Mouse (Mus musculus): ENCODE measurements around the gene Vtcn1. TPM values are rescaled to one million over a fixed set of nuclear protein-coding genes. Genes with fewer than 3 reads are reported as not detected.

The Vtcn1 gene
- total RNA-seq, 4 experiments from 2014 or later: 0.22 to 0.75 (median 0.38) TPM

DNA sequence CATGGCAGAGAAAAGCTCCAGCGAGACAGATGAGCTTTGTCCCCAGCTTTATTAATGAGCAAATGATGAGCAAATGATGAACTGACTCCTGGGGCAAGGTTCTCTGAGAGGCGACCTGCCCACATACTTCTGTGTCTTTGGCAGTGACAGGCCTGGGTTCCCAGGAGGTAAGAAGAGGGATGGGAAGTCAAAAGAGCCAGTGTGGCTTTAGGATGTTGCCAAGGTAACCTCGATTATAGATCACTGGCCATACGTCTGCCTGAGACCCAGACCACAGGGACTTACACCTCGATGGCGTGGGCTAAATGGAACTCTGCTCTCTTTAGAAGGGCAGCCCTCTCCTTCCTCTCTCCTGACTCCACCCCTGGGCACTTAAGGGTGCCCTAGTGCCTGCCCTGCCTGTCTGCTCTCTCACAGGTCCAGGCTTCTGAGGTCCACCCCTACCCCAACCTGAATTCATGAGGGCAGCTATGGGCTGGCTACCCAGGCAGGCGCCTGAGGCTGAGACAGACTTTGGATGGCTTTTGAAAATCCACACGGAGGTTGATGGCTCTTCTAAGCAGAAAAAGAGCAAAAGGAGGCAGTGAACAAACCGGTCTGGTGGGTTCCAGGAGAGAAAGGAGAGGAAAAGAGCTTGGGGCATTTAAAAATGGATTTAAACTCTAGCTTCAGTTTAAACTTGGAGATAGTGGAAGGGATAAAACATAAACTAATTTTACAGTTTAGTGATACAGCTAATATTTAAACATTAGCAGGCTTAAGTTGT, 31.0 kb downstream of the Vtcn1 start:
- DNase-seq (ENCODE audit: low spot score): no peak

GRCm38 (mm10) chr3:100857139-100857538, 31.9 kb downstream of the Vtcn1 start:
- no peak for DNase-seq (ENCODE audit: low spot score)

DNA sequence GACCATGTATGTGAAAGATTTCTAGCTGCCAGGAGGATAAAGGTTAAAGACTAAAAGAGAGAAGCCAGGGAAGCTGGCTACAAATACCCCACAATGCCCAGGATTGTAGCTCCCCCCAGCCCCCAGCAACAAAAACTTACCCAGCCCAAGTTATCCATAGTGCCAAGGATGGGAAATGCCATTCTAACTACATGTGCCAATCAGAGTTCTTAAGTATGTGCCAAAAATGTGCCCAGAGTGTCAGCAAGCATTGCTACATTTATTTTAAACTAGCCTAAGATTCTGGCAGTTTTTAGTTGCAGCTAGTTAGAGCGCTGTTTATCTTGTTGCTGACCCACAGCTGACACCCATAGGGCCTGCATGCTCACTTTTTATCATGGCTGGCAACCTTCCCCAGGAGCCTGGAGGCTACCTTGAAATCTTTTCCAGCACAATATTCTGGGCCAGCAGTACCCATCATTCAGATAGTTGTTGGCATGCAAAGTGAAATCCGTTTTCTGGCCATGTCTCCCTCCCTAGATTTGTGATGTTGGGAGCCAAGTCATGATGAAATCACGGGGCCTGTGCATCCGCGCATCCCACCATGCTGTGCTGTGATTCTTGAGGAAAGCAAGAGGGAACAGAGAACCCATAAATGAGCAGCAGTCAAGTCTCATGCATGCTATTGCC, 33.2 kb downstream of the Vtcn1 start:
- DNase-seq (ENCODE audit: low spot score): no peak

DNA sequence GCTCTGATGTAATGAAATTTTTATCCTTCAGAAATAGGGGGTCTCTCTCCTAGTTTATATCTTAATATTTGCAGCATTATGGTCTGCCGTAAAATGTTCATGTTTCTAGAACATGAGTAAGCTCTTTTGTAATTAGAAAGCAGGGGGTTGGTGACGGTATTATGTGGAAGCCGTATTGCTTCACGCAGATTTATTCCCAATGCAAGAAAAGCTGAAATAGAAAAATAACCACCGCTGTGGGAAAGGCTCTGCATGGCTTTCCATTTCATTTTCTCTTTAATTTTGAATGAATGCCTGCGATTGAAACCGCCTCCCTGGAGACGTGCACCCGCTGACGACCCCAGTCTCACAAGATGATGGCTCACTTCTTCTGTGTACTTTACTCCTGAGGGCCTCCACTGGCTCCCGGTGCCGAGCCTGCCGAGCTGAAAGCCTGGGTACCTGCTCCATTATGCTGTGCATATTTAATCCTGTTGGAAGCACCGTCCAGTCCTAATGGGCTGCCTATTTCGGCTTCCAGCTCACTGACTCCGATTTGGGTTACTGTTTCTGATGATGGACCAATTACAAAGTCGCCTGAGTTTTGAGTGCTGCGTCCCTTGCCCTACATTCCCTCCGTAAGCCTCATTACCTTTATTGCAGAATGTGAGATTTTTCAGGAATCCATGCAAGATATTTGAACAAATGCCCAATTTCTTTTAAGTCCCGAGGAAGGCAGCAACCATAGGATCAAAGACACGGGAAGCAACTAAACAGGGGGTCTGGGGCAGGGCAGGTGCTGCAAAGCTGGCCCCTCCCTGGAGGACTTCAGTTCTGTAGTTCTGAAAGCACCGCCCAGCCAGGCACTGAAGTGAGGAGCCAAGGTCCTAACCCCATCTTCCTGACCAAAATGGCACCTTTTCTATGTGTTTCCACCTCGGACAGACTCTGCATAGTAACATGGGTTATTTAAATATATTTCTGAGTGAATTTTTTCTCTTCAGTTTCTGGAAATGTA, 36.3 kb downstream of the Vtcn1 start:
- no peak for DNase-seq (ENCODE audit: low spot score)

GRCm38 (mm10) chr3:100866946-100867345, 41.7 kb downstream of the Vtcn1 start:
- DNase-seq (ENCODE audit: low spot score): no peak

DNA sequence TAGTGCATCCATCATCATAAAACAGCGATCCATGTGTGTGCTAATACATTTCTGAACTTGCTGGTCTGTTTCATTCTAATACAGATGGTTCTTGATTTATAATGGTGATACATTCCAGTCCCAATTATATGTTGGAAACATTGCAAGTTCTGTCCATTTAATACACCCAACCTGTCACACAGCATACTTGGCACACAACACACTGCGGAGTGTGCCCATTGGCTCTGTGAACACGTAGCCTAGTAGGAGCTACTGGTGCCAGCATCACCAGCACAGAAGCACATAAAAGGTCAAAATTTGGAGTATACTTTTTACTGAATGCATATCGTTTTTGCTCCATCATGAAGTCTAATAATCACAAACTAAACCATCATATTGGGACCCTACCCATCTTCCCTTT, 51.8 kb downstream of the Vtcn1 start:
- DNase-seq (ENCODE audit: low spot score): no peak

DNA sequence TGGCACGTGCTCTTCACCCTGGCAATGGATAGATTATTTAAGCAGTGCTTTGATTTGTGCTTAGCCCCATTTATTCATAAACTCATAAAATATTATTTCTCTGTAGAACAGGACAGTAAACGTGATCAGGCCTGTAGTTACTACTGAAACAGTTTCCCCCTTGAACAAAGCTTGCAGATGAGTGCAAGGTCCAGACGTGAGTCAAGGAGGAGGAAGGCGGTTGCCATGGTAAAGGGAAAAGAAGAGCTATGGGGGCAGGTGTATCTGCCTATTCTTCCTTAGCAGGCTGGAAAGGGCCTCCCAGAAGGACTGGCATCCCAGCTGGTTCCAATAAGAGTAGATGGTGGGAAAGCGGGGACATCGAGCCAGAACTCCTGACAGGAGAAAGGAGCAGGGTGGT, 56.1 kb downstream of the Vtcn1 start:
- no peak for DNase-seq (ENCODE audit: low spot score)

DNA sequence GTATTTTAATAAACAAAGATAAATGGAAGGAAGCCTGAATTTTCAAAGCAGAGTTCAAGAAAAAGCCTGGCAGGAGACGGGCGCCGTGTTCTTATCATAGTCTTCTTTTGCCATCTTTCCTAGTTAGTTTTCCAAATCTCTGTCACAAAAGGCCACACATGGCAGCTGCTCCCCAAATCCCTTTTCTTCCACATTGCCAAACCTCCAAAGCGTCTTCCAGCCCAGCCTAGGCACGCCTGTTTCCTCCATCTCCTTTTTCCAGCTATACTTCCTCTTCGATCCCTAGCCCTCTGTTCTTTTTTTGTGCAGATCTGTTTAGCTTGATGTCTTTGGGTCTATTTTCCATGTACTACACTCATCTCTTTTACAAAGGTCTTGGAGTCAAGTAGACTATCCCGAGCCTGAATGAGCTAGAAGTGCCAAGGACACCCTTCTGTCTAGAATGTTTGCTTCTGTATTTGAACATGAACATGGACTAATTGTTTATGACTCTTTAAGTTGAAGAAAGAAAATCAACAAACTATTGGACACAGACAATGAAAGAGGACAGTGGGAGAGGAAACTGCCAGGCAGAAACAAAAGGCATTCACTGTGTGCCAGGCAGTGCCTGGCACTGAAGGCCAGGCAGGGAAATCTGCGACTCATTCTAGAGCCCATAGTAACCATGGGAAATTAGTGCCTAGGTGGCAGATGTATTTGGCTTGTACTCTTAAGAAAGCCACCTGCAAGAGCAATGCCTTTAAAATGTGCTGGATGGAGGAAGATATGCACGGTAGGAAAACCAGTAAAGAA, 56.8 kb downstream of the Vtcn1 start:
- DNase-seq (ENCODE audit: low spot score): no peak

GRCm38 (mm10) chr3:100889234-100889633, 64.0 kb downstream of the Vtcn1 start:
- DNase-seq (ENCODE audit: low spot score): no peak

GRCm38 (mm10) chr3:100890406-100890805, 65.1 kb downstream of the Vtcn1 start:
- no peak for DNase-seq (ENCODE audit: low spot score)

GRCm38 (mm10) chr3:100892383-100893335, 67.4 kb downstream of the Vtcn1 start:
- DNase-seq (ENCODE audit: low spot score): no peak

DNA sequence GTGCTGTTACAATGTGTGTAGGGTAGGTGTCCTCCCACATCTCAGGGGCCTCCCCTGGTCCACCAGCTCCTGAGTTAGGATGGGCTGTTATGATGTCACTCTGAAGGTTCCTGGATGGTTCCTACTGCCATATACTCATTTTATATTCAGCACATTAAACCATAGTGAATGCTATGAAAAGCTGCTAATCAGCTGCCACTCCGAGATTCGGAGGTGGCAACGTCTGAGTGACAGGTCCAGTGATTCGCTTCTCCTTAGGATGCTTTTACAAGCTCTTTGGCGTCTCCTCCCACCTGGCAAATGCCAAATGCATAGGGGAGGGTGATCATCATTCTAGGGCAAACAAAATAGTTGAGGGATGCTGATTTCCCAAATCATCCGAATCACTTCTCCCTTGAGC, 70.2 kb downstream of the Vtcn1 start:
- DNase-seq (ENCODE audit: low spot score): no peak

DNA sequence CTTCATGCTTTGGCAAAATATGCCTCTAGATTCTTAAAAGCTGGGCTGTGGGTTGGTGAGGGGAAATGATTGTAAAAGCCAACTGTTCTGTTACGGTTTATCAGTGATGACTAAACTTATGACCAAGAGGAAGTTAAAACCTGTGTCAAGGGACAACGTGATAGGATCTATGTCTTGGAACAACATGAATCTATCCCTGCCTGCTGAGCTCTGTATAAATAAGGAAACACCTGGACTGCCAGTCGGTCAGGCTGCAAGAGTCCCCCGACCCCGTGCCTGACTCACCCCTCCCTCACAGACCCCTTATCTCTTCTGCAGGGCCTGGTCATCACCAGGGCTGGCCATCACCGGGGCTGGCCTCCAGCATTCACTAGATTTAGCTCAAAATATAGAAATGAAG, 80.9 kb downstream of the Vtcn1 start:
- DNase-seq (ENCODE audit: low spot score): no peak

DNA sequence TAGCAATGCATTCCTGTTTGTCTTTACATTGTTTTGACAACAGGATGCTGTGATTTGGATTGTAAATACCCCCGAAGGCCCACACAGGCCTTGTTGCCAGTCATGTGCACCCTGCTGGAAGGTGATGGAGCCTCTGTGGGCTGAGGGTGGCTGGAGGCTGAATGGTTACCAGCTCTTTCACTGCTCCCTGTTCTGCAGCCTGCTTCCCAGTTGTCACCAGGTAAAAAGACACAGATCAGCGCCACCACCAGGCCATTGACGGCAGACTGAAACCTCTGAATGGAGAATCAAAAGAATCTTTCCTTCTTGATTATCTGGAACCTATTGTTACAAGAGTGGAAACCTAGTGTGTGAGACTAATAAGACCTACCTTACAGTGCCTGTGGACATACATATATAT, 81.7 kb downstream of the Vtcn1 start:
- DNase-seq (ENCODE audit: low spot score): no peak

- no peak for DNase-seq (ENCODE audit: low spot score)
Measured at GRCm38 (mm10) chr3:100908594-100908993, 83.3 kb downstream of the Vtcn1 start.

DNA sequence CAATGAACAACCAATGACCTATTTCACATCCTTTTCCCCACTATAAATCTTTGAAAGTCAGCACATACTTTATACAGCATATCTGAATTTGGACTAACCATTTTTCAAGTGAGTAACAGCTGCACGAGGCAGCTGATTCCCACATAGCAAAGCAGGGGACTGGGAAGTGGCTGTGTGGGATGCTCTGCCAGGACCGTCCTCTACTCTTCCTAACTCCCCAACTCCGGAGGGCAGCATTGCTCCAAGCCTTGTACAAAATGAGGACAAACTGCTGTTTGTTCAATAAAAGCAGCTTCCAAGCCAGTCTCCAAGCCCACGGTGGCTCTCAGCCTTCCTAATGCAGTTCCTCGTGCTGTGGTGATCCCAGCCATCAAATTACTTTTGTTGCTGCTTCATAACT, 85.4 kb downstream of the Vtcn1 start:
- DNase-seq (ENCODE audit: low spot score): no peak

DNA sequence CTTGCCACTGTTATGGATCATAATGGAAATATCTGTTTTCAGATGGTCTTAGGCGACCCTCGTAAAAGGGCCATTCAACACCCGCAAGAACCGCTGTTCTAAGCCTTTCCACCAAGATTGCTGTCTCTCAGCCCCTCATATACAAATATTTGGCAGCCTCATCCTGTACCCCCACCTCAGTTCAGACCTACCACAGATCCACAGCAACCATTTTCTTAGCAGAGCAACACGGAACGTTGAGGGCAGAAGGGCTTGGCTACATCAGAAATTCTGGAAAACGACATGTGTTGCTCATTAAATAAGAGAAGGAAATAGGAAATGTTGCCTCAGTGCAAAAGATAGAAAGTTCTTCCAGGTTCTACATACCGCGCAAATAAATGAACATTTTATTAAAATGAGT, 85.8 kb downstream of the Vtcn1 start:
- DNase-seq (ENCODE audit: low spot score): no peak

GRCm38 (mm10) chr3:100911498-100912213, 86.4 kb downstream of the Vtcn1 start:
- DNase-seq (ENCODE audit: low spot score): no peak

DNA sequence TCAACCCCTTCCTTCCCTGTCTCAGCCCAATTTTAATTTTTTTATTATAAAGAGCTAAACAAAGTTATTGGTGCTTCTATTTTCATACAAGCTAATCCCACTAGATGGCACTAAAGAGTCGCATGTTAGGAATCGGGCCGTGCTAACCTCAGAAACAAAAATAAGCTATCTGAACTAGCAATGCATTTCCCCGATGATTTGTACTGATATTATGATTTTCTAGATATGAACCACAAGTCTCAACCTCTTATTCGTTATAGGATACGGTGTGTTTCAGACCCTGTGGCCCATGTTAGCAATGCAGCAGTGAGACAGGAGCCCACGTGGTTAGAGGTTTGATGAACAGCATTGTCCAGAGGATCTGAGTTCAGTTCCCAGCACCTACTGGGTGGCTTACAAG, 91.6 kb downstream of the Vtcn1 start:
- peak; percentile 55 for DNase-seq (ENCODE audit: low spot score)

Measured in heart, adult 8-10 months (tissue).